Mouse (Mus musculus) lung, postnatal 0 days (tissue): Measurements from ENCODE around the gene Bbs4.

Experiments used
- CTCF ChIP-seq: IDR thresholded peaks from 2 replicates; pipeline ENCODE4 v1.5.1; 2016; ENCODE audit warnings: antibody characterized with exemption, mild to moderate bottlenecking
- EP300 ChIP-seq: IDR thresholded peaks from 2 replicates; pipeline ENCODE4 v1.6.1; 2016; ENCODE audit warnings: antibody characterized with exemption, mild to moderate bottlenecking, control low read depth

DNA sequence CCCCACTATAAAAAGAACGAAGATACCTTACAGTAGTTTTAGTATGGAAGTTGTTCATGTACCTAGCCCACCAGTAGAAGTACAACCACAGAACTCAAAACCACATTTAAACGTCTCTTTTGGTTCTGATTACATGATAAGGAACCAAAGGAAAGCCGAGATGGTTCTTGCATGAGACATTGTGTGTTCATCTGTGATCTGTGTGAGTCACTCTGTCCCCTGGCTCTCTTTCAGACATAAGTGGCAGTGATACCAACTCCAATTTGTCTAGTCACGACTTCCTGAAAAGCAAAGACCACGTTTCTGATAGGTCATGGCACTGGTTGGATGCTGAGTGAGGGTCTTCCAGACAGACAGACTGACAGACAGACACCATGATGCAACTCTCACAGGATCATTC is 15.9 kb upstream of the Bbs4 start:
- TF ChIP-seq CTCF: no peak
- no peak for TF ChIP-seq EP300
